Mouse (Mus musculus): ENCODE data around the gene Gm20219. TPM values are rescaled to one million over a fixed set of nuclear protein-coding genes. Genes with fewer than 3 reads are reported as not detected.

Gene Gm20219
- polyA plus RNA-seq (2012), result 0.04 and 0.10 TPM in 2 replicates

GRCm38 (mm10) chr17:56554122-56554551, at the start of gene Gm20219:
Gene Gm20219 (minus strand): TSS chr17:56554387.
- no peak for TF ChIP-seq TAL1 (IDR thresholded peaks at IDR 0.05; ENCODE audit: low read length)
- no peak for TF ChIP-seq GATA1 (IDR thresholded peaks at IDR 0.05; ENCODE audit: low read length)
- Histone ChIP-seq H3K4me1 (ENCODE audit: control insufficient read depth) (peaks cover 2% of the 10 kb centered on the region; the same call in 1 of the 2 replicates), H3K4me3 (replicated peaks) (no peak within 1 kb of the TSS)

DNA sequence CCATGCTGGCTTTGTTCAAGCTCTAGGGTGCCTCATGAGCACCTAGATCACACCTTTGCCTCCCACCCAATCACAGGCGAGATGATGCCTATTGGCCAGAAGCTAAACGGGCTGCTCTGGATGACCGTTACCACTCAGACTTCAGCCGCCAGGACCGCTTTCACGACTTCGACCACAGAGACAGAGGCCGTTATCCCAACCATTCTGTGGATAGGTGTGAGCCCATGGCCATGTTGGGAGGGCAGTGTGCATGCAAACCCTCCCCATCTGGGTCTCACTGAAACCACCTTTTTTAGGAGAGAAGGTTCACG, 49.8 kb upstream of the Gm20219 start:
- TF ChIP-seq TAL1 (IDR thresholded peaks at IDR 0.05; ENCODE audit: low read length), result no peak
- no peak for TF ChIP-seq GATA1 (IDR thresholded peaks at IDR 0.05; ENCODE audit: low read length)
- Histone ChIP-seq H3K9me3 (ENCODE audit: control insufficient read depth, low read length) (no peaks in the 10 kb centered on the region), H3K36me3 (ENCODE audit: control insufficient read depth) (peaks cover 98% of the 10 kb centered on the region), H3K27me3 (ENCODE audit: control insufficient read depth) (no peaks in the 10 kb centered on the region), H3K4me3 (replicated peaks) (no peak overlapping the region), H3K4me1 (ENCODE audit: control insufficient read depth) (peaks cover 15% of the 10 kb centered on the region)

More at GRCm38 (mm10) chr17:56554122-56554551, at the start of gene Gm20219:
- Histone ChIP-seq H3K9me3 (ENCODE audit: control insufficient read depth, low read length) (no peaks in the 10 kb centered on the region), H3K27me3 (ENCODE audit: control insufficient read depth) (peaks cover 2% of the 10 kb centered on the region; the same call in 1 of the 2 replicates), H3K36me3 (ENCODE audit: control insufficient read depth) (no peaks in the 10 kb centered on the region)

- H3K4me3 ChIP-seq (replicated peaks), result no peak overlapping the region
- TF ChIP-seq TAL1 (IDR thresholded peaks at IDR 0.05; ENCODE audit: low read length) (no peak), GATA1 (IDR thresholded peaks at IDR 0.05; ENCODE audit: low read length) (no peak)
These were observed 49.2 kb upstream of the Gm20219 start for GRCm38 (mm10) chr17:56603186-56604069.

DNA sequence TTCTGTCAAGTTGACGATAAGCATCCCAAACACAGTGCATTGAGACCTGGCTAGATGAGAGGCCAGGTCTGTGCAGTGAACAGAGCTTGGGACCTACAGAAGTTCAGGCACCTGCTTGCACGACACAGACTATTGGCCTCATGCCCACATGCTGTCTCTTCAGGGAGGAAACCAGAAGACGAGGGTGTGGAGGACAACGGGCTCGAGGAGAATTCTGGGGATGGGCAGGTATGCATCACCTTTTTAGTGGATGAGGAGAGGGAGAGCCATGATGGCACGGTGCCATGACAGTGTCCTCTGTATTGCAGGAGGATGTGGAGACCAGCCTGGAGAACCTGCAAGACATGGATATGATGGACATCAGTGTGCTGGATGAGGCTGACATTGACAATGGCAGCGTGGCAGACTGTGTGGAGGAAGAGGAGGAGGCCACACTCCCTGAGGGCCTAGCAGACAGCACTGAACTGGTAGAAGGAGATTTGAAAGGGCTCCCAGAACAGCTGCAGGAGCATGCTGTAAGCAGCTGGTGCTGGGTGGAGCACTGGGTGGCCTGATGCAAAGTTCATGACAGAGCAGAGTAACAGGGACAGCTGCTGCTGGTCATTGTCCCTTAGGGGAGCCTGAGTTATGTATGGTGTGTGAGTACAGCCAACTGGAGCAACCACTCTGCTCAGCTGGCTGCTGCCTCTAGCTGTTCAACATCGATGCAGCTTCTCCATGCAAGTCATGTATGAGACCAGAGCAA, 39.5 kb upstream of the Gm20219 start:
- no peaks in the 10 kb centered on the region for H3K27me3 ChIP-seq (ENCODE audit: control insufficient read depth)
- H3K9me3 ChIP-seq (ENCODE audit: control insufficient read depth, low read length), result no peaks in the 10 kb centered on the region
- H3K36me3 ChIP-seq (ENCODE audit: control insufficient read depth), result peaks cover 97% of the 10 kb centered on the region
- no peak overlapping the region for H3K4me3 ChIP-seq (replicated peaks)
- peaks cover 20% of the 10 kb centered on the region for H3K4me1 ChIP-seq (ENCODE audit: control insufficient read depth)
- no peak for TF ChIP-seq TAL1 (IDR thresholded peaks at IDR 0.05; ENCODE audit: low read length)
- no peak for TF ChIP-seq GATA1 (IDR thresholded peaks at IDR 0.05; ENCODE audit: low read length)

More at GRCm38 (mm10) chr17:56603186-56604069, 49.2 kb upstream of the Gm20219 start:
- Histone ChIP-seq H3K27me3 (ENCODE audit: control insufficient read depth) (no peaks in the 10 kb centered on the region), H3K4me1 (ENCODE audit: control insufficient read depth) (peaks cover 10% of the 10 kb centered on the region), H3K36me3 (ENCODE audit: control insufficient read depth) (peaks cover 97% of the 10 kb centered on the region), H3K9me3 (ENCODE audit: control insufficient read depth, low read length) (no peaks in the 10 kb centered on the region)

- H3K27me3 ChIP-seq (ENCODE audit: control insufficient read depth), result no peaks in the 10 kb centered on the region
- H3K36me3 ChIP-seq (ENCODE audit: control insufficient read depth), result peaks cover 100% of the 10 kb centered on the region
- H3K4me1 ChIP-seq (ENCODE audit: control insufficient read depth), result peaks cover 31% of the 10 kb centered on the region
- H3K4me3 ChIP-seq (replicated peaks), result no peak overlapping the region
- H3K9me3 ChIP-seq (ENCODE audit: control insufficient read depth, low read length), result no peaks in the 10 kb centered on the region
- TF ChIP-seq GATA1 (IDR thresholded peaks at IDR 0.05; ENCODE audit: low read length) (no peak), TAL1 (IDR thresholded peaks at IDR 0.05; ENCODE audit: low read length) (no peak)
These were observed 38.4 kb upstream of the Gm20219 start for GRCm38 (mm10) chr17:56592553-56592952.

DNA sequence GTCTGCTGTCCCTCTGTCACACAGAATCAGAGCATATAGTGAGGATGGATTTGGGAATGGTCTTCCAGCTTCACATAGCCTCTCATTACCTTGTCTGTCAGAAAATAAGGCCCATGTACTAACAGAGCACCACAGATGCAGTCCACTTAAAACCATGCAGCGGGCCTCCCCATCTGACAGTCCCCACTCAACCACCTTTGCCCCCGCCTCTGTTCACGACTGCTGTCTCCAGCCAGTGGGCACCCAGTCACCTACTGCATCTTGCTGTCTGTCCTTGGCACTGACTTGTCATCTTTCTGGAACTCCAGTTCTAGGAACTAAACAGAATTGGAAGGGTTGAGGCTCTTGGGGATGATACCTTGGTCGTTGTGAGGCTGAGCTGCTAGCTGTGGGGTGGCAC, 34.7 kb upstream of the Gm20219 start:
- H3K4me1 ChIP-seq (ENCODE audit: control insufficient read depth), result peaks cover 48% of the 10 kb centered on the region
- TF ChIP-seq GATA1 (IDR thresholded peaks at IDR 0.05; ENCODE audit: low read length) (no peak), TAL1 (IDR thresholded peaks at IDR 0.05; ENCODE audit: low read length) (no peak)
- no peaks in the 10 kb centered on the region for H3K9me3 ChIP-seq (ENCODE audit: control insufficient read depth, low read length)
- no peaks in the 10 kb centered on the region for H3K27me3 ChIP-seq (ENCODE audit: control insufficient read depth)
- H3K4me3 ChIP-seq (replicated peaks), result no peak overlapping the region
- peaks cover 82% of the 10 kb centered on the region for H3K36me3 ChIP-seq (ENCODE audit: control insufficient read depth)

GRCm38 (mm10) chr17:56587773-56588172, 33.6 kb upstream of the Gm20219 start:
- no peak overlapping the region for H3K4me3 ChIP-seq (replicated peaks)
- peaks cover 55% of the 10 kb centered on the region for H3K4me1 ChIP-seq (ENCODE audit: control insufficient read depth)
- H3K27me3 ChIP-seq (ENCODE audit: control insufficient read depth), result no peaks in the 10 kb centered on the region
- no peaks in the 10 kb centered on the region for H3K9me3 ChIP-seq (ENCODE audit: control insufficient read depth, low read length)
- TF ChIP-seq TAL1 (IDR thresholded peaks at IDR 0.05; ENCODE audit: low read length) (no peak), GATA1 (IDR thresholded peaks at IDR 0.05; ENCODE audit: low read length) (no peak)
- peaks cover 76% of the 10 kb centered on the region for H3K36me3 ChIP-seq (ENCODE audit: control insufficient read depth)

DNA sequence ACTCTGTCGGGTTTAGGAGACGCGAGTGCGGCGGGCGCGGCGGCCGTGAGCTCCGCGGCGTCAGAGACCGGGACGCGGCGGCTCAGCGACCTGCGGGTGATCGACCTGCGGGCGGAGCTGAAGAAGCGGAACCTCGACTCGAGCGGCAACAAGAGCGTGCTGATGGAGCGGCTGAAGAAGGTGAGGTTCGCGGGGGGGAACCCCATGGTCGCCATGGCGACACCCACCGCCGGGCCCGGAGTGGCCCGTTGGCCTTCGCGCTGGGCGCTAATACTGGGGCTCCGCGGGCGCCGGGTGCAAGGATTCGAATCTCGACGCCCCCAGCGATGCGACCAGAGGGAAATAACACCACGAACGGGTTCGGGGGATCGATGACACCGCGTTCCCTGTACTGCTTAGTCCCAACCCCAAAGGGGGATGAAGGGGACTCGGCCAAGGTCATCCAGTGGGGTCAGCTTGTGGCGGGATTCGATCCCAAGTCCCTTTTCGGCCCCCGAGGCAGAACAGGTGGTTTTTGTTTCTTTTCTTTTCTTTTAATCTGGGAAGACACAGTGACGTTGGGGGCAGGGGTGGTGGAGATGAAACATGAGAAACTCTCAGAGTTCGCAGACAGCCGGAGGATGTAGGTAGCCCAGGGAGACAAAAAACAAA, 31.1 kb upstream of the Gm20219 start:
- H3K36me3 ChIP-seq (ENCODE audit: control insufficient read depth), result peaks cover 76% of the 10 kb centered on the region
- TF ChIP-seq GATA1 (IDR thresholded peaks at IDR 0.05; ENCODE audit: low read length), result no peak

More for the DNA sequence above, 31.1 kb upstream of the Gm20219 start:
- Histone ChIP-seq H3K4me1 (ENCODE audit: control insufficient read depth) (peaks cover 71% of the 10 kb centered on the region), H3K4me3 (replicated peaks) (peak overlapping the region; percentile 99), H3K27me3 (ENCODE audit: control insufficient read depth) (no peaks in the 10 kb centered on the region), H3K9me3 (ENCODE audit: control insufficient read depth, low read length) (no peaks in the 10 kb centered on the region)

All from erythroblast, embryonic 14.5 days (primary cell).